Mouse (Mus musculus) spleen, adult 2 months (tissue): ENCODE data around the gene Ebf4. TPM values are rescaled to one million over a fixed set of nuclear protein-coding genes. Genes with fewer than 3 reads are reported as not detected.

ENCODE experiments used
- DNase-seq, 2 experiments: peaks; one replicate each; pipeline versions ENCODE4 v3.0.0 to v3.0.0-alpha.2; 2012 to 2021; ENCODE audit warnings: low spot score in 2 of 2, low read depth in 1 of 2
- H3K27ac ChIP-seq: fragments of 200-500 bp; 2 replicates; pipeline ENCODE4 v1.5.1; 2012; ENCODE audit warnings: low read length, inconsistent platforms; ENCODE audit not compliant: insufficient read depth
- H3K27me3 ChIP-seq: fragments of 200-500 bp; 2 replicates; pipeline ENCODE4 v1.6.1; 2012; ENCODE audit warnings: mild to moderate bottlenecking, moderate library complexity, low read length, inconsistent platforms; ENCODE audit not compliant: control insufficient read depth, insufficient read depth
- H3K36me3 ChIP-seq: fragments of 200-500 bp; 2 replicates; pipeline ENCODE4 v1.6.1; 2012; ENCODE audit warnings: mild to moderate bottlenecking, low read length, inconsistent platforms; ENCODE audit not compliant: control insufficient read depth, insufficient read depth
- H3K4me1 ChIP-seq: fragments of 200-500 bp; 2 replicates; pipeline ENCODE4 v1.6.1; 2011; ENCODE audit warnings: inconsistent platforms; ENCODE audit not compliant: control insufficient read depth, insufficient read depth, insufficient read length
- H3K4me3 ChIP-seq: fragments of 200-500 bp; 2 replicates; pipeline ENCODE4 v1.5.1; 2011; ENCODE audit warnings: mild to moderate bottlenecking, inconsistent platforms; ENCODE audit not compliant: insufficient read depth, insufficient read length; ENCODE audit errors: extremely low read depth
- CTCF ChIP-seq: fragments of 200-500 bp; IDR thresholded peaks from 2 replicates; pipeline ENCODE4 v1.5.1; 2011; ENCODE audit warnings: mild to moderate bottlenecking, inconsistent platforms; ENCODE audit not compliant: insufficient read depth, insufficient read length, insufficient replicate concordance; ENCODE audit errors: extremely low read depth
- POLR2A ChIP-seq: fragments of 200-500 bp; IDR thresholded peaks from 2 replicates; pipeline ENCODE4 v1.6.1; 2011; ENCODE audit warnings: low read depth, low read length, inconsistent platforms
- WGBS: fragments of 180-500 bp; shearing (Covaris S2); methylation state at CpG from one replicate; pipeline ENCODE4 v1.1.7; 2018; 5-methylcytosine and 5-hydroxymethylcytosine counted together
- polyA plus RNA-seq: library from polyadenylated mRNA; depleted of rRNA; stranded (reverse); fragments of >200 nt; gene quantifications from 2 replicates; pipeline ENCODE4 v1.2.3, GENCODE M21; 2012; rRNA removed

The Ebf4 gene
- polyA plus RNA-seq = 1.5 and 1.7 TPM in 2 replicates

- no peaks in the 10 kb centered on the region for H3K36me3 ChIP-seq
- H3K4me3 ChIP-seq = peak within 1 kb of the TSS; percentile 44; the same call in 1 of the 2 replicates
- WGBS = 2% methylated on average over 31 of the region's 39 CpGs
- no peak for DNase-seq
- H3K4me1 ChIP-seq = peaks cover 6% of the 10 kb centered on the region; the same call in 1 of the 2 replicates
- no peak within 1 kb of the TSS for H3K27ac ChIP-seq
- peaks cover 20% of the 10 kb centered on the region for H3K27me3 ChIP-seq
- TF ChIP-seq POLR2A (no peak), CTCF (no peak)
Measured at GRCm38 (mm10) chr2:130294936-130295277, at the start of gene Ebf4. Gene Ebf4, plus strand, starts transcription at chr2:130295169.

DNA sequence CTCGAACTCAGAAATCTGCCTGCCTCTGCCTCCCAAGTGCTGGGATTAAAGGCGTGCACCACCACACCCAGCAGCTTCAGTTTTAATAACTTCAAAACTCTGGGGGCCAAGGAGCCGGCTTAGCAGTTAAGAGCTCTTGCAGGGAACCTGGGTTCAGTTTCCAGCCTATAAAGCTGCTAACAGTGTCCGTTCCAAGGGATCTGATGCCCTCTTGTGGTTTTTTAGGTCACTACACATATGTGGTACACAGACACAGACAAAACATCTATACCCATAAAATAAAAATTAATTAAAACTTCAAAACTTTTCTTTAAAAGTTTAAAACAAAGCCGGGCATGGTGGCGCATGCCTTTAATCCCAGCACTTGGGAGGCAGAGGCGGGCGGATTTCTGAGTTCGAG is 48.1 kb upstream of the Ebf4 start:
- DNase-seq = no peak
- Histone ChIP-seq H3K4me1 (no peaks in the 10 kb centered on the region), H3K27ac (no peak overlapping the region), H3K27me3 (no peaks in the 10 kb centered on the region; the same call in 1 of the 2 replicates), H3K4me3 (no peak overlapping the region), H3K36me3 (no peaks in the 10 kb centered on the region)
- TF ChIP-seq CTCF (no peak), POLR2A (no peak)
- 54% methylated on average over 9 of the region's 9 CpGs for WGBS

DNA sequence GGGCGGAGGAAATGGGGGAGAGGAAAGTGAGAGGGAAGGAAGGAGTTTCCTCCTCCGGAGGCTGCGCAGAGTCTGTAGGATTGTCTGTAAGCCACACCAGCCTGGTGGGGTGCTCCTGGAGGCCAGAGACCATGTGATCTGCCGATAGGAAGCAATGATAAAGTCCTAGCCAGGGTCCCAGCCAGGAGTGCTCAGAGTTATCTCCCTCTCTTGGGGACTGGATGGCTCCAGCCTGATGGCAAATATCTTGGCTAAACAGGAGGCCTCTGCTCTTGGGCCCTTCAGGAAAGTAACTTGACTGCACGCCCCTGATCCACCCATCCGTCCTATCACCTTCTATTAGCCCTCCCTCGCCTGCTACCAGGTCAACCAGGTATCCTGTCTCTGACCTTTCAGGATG is 46.7 kb upstream of the Ebf4 start:
- 75% methylated on average over 7 of the region's 7 CpGs for WGBS
- H3K4me3 ChIP-seq = no peak overlapping the region
- H3K36me3 ChIP-seq = no peaks in the 10 kb centered on the region
- no peaks in the 10 kb centered on the region for H3K27me3 ChIP-seq
- TF ChIP-seq CTCF (no peak), POLR2A (no peak)
- no peak for DNase-seq
- H3K27ac ChIP-seq = no peak overlapping the region
- H3K4me1 ChIP-seq = no peaks in the 10 kb centered on the region

DNA sequence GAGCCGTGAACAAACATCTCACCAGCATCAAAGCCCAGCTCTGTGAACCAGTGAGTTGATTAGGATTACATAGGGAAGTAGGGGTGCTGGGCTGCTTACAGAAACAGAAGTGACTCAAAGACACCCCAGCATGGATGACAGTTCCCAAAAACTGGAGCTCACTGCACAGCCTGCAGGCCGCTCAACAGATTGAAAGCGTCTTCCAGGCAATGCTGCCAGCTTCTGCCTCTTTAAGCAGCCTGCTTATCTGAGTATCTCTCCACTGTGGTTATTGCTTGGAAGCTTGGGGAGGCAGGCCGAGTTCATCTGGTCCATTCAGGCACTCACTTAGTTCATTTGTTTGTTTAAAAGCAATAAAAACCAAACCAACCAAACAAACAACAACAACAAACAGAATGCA is 38.2 kb upstream of the Ebf4 start:
- H3K27me3 ChIP-seq = no peaks in the 10 kb centered on the region
- H3K4me1 ChIP-seq = no peaks in the 10 kb centered on the region
- 75% methylated on average over 4 of the region's 4 CpGs for WGBS
- DNase-seq = no peak
- H3K27ac ChIP-seq = no peak overlapping the region
- no peak overlapping the region for H3K4me3 ChIP-seq
- TF ChIP-seq POLR2A (no peak), CTCF (no peak)
- no peaks in the 10 kb centered on the region for H3K36me3 ChIP-seq

DNA sequence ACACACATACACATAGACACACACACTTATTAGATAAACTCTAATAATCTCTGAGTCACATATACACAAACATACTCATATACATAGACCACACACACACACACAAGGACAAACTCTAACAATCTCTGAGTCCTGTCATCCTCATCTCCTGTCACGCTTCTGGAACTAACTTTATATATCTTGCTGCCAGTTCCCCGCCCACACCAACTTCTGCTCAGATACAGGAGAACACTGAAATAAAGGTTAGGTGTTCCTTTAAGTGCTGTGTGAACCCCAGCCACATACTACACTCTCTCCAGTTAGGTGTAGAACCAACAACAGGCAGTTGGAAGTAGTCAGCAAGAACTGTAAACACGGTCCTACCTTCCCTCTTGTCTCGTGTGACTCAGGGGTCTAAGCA is 34.1 kb upstream of the Ebf4 start:
- H3K36me3 ChIP-seq = no peaks in the 10 kb centered on the region
- no peak overlapping the region for H3K4me3 ChIP-seq
- 68% methylated on average over 4 of the region's 4 CpGs for WGBS
- TF ChIP-seq CTCF (no peak), POLR2A (no peak)
- H3K4me1 ChIP-seq = no peaks in the 10 kb centered on the region
- DNase-seq = no peak
- H3K27me3 ChIP-seq = no peaks in the 10 kb centered on the region
- H3K27ac ChIP-seq = no peak overlapping the region

- Histone ChIP-seq H3K27me3 (no peaks in the 10 kb centered on the region), H3K36me3 (no peaks in the 10 kb centered on the region), H3K4me1 (no peaks in the 10 kb centered on the region), H3K27ac (no peak overlapping the region), H3K4me3 (no peak overlapping the region)
- no peak for DNase-seq
- TF ChIP-seq CTCF = no peak
- TF ChIP-seq POLR2A = no peak
- 90% methylated on average over 2 of the region's 2 CpGs for WGBS
Measured at GRCm38 (mm10) chr2:130261914-130262313, 33.1 kb upstream of the Ebf4 start.

DNA sequence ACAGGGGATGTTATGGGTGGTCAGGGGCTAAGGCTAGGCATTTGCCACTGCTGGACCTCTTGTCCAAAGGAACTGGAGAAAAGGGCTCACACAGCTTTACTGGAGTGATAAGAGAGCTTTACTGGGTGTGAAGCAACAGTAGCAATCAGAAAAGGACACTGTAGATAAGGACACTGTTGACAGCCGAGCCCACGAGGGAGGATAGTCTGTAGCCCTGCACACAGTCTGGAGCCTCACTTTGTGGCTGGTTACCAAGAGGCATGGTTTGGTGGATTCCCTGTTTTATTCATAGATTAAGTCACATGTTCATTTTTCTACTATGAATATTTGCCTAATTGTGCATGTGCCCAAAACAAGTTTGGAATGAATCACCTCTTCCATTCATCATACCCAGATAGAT is 32.6 kb upstream of the Ebf4 start:
- Histone ChIP-seq H3K4me3 (no peak overlapping the region), H3K27me3 (no peaks in the 10 kb centered on the region), H3K4me1 (no peaks in the 10 kb centered on the region)

DNA sequence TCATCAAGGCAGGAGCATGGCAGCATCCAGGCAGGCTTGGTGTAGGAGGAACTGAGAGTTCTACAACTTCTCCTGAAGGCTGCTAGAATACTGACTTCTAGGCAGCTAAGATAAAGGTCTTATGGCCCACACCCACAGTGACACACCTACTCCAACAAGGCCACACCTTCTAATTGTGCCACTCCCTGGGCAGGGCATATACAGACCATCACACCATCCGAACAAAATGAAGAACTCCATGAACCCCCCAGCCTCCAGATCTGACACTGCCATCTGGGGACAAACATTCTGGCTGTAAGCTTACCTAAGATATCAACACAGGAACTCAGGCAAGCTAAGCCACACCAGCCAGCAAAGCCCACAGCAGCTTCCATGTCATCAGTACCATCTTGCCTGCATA is 29.4 kb upstream of the Ebf4 start:
- 70% methylated on average over 1 of the region's 1 CpGs for WGBS
- no peak for DNase-seq
- Histone ChIP-seq H3K27me3 (no peaks in the 10 kb centered on the region), H3K4me3 (no peak overlapping the region), H3K27ac (no peak overlapping the region), H3K36me3 (no peaks in the 10 kb centered on the region), H3K4me1 (no peaks in the 10 kb centered on the region)
- TF ChIP-seq CTCF = no peak
- TF ChIP-seq POLR2A = no peak

More for the DNA sequence above, 32.6 kb upstream of the Ebf4 start:
- no peak overlapping the region for H3K27ac ChIP-seq
- TF ChIP-seq POLR2A (no peak), CTCF (no peak)
- 57% methylated on average over 2 of the region's 2 CpGs for WGBS
- H3K36me3 ChIP-seq = no peaks in the 10 kb centered on the region
- DNase-seq = no peak
